Mouse (Mus musculus): ENCODE results near the gene Pex5l.

DNA sequence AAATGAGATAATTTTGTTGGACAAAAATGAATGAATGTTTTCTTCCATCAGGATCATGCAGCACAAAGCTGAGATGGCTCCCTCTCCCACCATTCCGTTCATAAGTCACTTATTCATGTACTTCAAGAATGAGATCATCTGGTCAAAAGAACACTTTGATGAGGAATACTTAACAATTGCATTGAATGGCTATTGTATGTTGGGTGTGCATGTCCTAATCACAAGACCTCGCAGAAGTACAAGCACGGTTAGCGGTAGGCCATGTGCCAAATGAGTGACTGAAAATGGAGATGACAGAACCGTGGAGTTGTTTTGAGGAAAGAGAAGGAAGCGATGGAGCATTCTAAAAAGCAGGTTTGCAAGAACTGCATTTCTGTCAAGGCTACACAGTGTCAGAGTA lies 72.3 kb downstream of the Pex5l start:
- TF ChIP-seq CTCF (IDR thresholded peaks at IDR 0.05; ENCODE audit: low read depth) (no peak), EP300 (IDR thresholded peaks at IDR 0.05; ENCODE audit: low read depth) (no peak)

Measured in liver, embryonic 14.5 days (tissue).